Mouse (Mus musculus) stomach, embryonic 16.5 days (tissue): ENCODE data around the gene Nuak2. TPM values are rescaled to one million over a fixed set of nuclear protein-coding genes. Genes with fewer than 3 reads are reported as not detected.

Experiments
- ATAC-seq: fragments of 200-750 bp; cut with Nextera tagmentation; 2 replicates; pipeline ENCODE4 v1.8.0; 2017; ENCODE audit warnings: moderate number of reproducible peaks, moderate TSS enrichment; ENCODE audit not compliant: insufficient read depth, low FRiP score
- H3K27ac ChIP-seq: fragments of 300-500 bp; sonication (generic); 2 replicates; pipeline ENCODE4 v1.5.1; 2014; ENCODE audit warnings: low read length
- H3K27me3 ChIP-seq: fragments of 300-500 bp; sonication (generic); 2 replicates; pipeline ENCODE4 v1.6.1; 2014; ENCODE audit warnings: low read length, control low read depth, mixed read lengths; ENCODE audit not compliant: control insufficient read depth, insufficient read depth
- H3K36me3 ChIP-seq: fragments of 300-500 bp; sonication (generic); 2 replicates; pipeline ENCODE4 v1.6.1; 2014; ENCODE audit warnings: low read length; ENCODE audit not compliant: control insufficient read depth, insufficient read depth
- H3K4me1 ChIP-seq: fragments of 300-500 bp; sonication (generic); 2 replicates; pipeline ENCODE4 v1.6.1; 2014; ENCODE audit warnings: low read length, control low read depth, mixed read lengths; ENCODE audit not compliant: control insufficient read depth, insufficient read depth
- H3K4me2 ChIP-seq: fragments of 300-500 bp; sonication (generic); 2 replicates; pipeline ENCODE4 v1.6.1; 2014; ENCODE audit warnings: low read depth, low read length, mixed read lengths
- H3K4me3 ChIP-seq: fragments of 300-500 bp; sonication (generic); replicated peaks from 2 replicates; pipeline ENCODE4 v1.5.1; 2014; ENCODE audit warnings: mild to moderate bottlenecking, low read length
- H3K9ac ChIP-seq: fragments of 300-500 bp; sonication (generic); 2 replicates; pipeline ENCODE4 v1.6.1; 2014; ENCODE audit warnings: low read length
- H3K9me3 ChIP-seq: fragments of 300-500 bp; sonication (generic); replicated peaks from 2 replicates; pipeline ENCODE4 v1.6.1; 2016; ENCODE audit warnings: low read length, control low read depth; ENCODE audit not compliant: control insufficient read depth
- WGBS: fragments of 180-500 bp; shearing (Covaris S2); extraction: QIAGEN DNeasy Blood & Tissue Kit; methylation state at CpG from one replicate; pipeline ENCODE4 v1.1.7; 2014; 5-methylcytosine and 5-hydroxymethylcytosine counted together
- polyA plus RNA-seq: library from polyadenylated mRNA; unstranded; fragments of >200 nt; fragmentation: Nextera tagmentation; extraction: Ambion mirVana; gene quantifications from 2 replicates; pipeline ENCODE4 v1.2.1, GENCODE M21; 2015

The Nuak2 gene
- polyA plus RNA-seq, 1 experiment from 2014 or later, result 6.9 TPM

DNA sequence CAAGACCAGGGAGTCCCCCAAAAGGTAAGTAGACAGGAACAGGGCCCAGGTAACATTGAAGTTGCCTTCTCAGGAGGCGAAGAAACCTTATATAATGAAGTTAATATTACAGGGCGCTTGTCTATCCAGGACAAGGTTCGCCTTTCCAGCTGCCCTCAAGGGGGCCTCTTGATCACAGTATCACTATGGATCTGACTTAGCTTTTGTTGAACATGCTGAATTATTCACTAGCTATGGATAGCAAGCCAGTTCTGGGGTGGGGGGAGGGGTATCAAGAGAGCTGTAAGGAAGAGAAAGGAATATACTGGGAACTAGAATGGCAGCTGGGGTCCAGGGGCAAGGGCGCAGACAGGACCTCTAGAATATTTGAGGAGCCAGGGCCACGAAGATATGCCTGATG lies 56.4 kb downstream of the Nuak2 start:
- no peak overlapping the region for H3K9ac ChIP-seq
- peak overlapping the region; percentile 0; the same call in 1 of the 2 replicates for H3K27ac ChIP-seq
- WGBS, result 76% methylated on average over 5 of the region's 5 CpGs
- no peak overlapping the region for H3K4me2 ChIP-seq
- no peaks in the 10 kb centered on the region for H3K36me3 ChIP-seq
- H3K9me3 ChIP-seq, result no peaks in the 10 kb centered on the region
- no peak overlapping the region for H3K4me3 ChIP-seq
- no peaks in the 10 kb centered on the region for H3K27me3 ChIP-seq
- no peak for ATAC-seq
- H3K4me1 ChIP-seq, result peaks cover 62% of the 10 kb centered on the region

DNA sequence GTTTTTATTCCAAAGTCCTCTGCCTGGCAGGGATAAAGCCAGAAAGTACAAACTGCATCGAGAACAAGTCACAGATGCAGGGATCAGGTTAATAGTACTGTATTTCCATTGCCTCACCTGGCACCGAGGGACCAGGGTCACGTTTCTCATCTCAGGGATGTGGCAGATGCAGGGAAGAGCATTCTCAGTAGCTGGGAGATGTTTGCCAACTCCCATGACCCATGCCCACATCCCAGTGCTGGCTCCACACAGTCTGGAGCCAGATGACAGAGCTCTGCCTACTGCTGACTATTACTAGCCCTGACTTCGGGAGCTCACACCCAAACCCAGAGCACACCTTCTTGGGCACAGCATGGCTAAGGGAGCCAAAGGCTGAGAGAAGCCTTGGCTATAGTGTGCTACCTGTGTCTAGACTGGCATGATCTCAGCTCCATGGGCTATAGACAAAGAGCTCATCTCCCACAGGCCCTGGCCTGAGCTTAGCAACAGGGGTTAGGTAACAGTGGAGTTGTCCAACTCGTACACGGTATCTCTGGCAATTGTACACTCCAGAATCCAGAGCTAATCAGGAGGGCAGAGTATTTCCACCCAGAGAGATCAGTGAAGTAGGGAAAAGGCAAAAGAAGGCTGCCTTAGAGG lies 57.1 kb downstream of the Nuak2 start:
- H3K27ac ChIP-seq, result no peak overlapping the region
- ATAC-seq, result no peak
- 0 out of 2 replicates have a peak overlapping the region, but pooled peaks have one; percentile 22 for H3K9ac ChIP-seq
- no peaks in the 10 kb centered on the region for H3K27me3 ChIP-seq
- peaks cover 65% of the 10 kb centered on the region for H3K4me1 ChIP-seq
- 80% methylated on average over 6 of the region's 6 CpGs for WGBS
- no peaks in the 10 kb centered on the region for H3K9me3 ChIP-seq
- H3K4me2 ChIP-seq, result no peak overlapping the region
- no peak overlapping the region for H3K4me3 ChIP-seq
- no peaks in the 10 kb centered on the region for H3K36me3 ChIP-seq

DNA sequence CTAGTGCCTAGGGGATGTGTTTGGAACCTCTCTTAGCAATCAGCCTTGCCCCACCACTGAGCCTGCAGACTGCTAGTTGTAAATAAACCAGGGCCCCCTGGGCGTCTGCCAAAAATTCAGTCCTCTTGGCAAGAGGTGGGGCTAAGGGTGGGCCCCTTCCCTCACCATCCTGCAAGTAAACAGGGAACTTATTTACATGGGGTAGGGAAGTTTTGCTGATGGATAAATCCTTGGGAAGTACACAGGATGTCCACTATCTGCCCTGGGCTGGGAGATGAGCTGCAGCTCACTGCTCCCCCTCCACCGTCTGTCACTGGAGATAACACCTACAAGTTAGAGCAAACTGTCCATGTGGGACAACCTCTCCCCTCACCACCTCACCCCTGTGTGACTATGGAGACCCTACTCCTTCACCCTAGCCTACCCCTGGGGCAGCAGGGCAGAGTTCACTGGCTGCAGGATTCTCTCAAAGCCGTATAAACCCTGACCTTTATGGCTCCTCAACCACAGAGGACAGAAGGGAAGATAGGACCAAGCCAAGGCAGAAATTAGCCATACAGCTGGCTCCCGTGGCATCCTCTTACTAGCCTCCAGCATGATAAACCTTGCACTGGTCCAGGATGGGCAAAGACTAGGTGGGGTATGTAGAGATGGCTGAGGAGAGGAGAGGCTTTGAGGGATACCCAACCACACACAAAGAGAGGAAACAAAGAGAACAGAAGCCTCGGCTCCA lies 58.4 kb downstream of the Nuak2 start:
- Histone ChIP-seq H3K27me3 (no peaks in the 10 kb centered on the region), H3K4me1 (peaks cover 65% of the 10 kb centered on the region), H3K9ac (0 out of 2 replicates have a peak overlapping the region, but pooled peaks have one; percentile 23), H3K4me3 (no peak overlapping the region), H3K36me3 (no peaks in the 10 kb centered on the region), H3K4me2 (peak overlapping the region; percentile 7; the same call in 1 of the 2 replicates), H3K9me3 (no peaks in the 10 kb centered on the region), H3K27ac (peak overlapping the region; percentile 25; the same call in 1 of the 2 replicates)
- ATAC-seq, result peak; percentile 27; the same call in 1 of the 2 replicates
- 34% methylated on average over 5 of the region's 5 CpGs for WGBS

DNA sequence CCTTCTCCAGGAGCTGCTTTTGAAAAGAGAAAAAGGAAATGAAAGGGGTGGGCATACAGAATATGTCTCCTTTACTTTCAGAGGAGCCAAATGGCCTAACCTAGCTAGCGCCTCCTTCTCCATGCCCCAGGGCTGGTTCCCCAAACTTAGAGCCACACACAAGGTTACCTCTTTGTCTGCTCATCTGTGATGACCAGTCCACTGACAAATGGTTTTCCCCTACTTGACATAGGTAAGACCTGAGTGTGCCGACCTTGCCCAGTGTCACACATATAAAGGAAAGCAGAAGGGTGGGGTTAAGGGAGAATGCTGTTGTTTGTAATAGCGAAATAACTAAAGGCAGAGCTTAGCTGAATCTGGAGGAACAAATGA lies 58.9 kb downstream of the Nuak2 start:
- Histone ChIP-seq H3K4me3 (no peak overlapping the region), H3K4me1 (peaks cover 65% of the 10 kb centered on the region), H3K9ac (no peak overlapping the region)

DNA sequence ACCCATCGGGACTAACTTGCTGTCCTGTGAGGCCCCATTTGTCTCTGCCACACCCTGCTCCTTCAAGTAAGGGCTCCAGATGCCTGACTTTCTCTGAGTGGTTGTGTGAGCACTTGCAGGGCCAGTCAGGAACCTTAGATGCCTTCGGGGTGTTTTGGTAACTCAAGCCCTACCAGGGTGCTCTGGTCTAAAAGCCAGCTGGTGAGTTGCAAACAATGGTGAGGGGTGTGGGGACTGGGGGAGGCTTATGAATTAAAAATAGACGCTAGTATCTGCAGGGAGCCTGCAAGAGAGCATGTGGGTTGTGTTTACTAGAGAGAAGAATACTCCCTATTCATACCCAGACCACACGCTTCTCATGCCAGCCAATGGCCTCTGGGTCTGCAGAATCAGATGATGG lies 59.3 kb downstream of the Nuak2 start:
- H3K27ac ChIP-seq, result peak overlapping the region; percentile 3; the same call in 1 of the 2 replicates
- peak; percentile 23; the same call in 1 of the 2 replicates for ATAC-seq
- no peak overlapping the region for H3K9ac ChIP-seq
- no peaks in the 10 kb centered on the region for H3K36me3 ChIP-seq
- WGBS, result 25% methylated on average over 4 of the region's 4 CpGs
- no peaks in the 10 kb centered on the region for H3K9me3 ChIP-seq
- no peak overlapping the region for H3K4me2 ChIP-seq
- H3K27me3 ChIP-seq, result no peaks in the 10 kb centered on the region
- H3K4me1 ChIP-seq, result peaks cover 65% of the 10 kb centered on the region
- no peak overlapping the region for H3K4me3 ChIP-seq

More for the DNA sequence above, 58.9 kb downstream of the Nuak2 start:
- no peak overlapping the region for H3K4me2 ChIP-seq
- H3K27me3 ChIP-seq, result no peaks in the 10 kb centered on the region
- no peaks in the 10 kb centered on the region for H3K9me3 ChIP-seq
- peak overlapping the region; percentile 25; the same call in 1 of the 2 replicates for H3K27ac ChIP-seq
- no peak for ATAC-seq
- H3K36me3 ChIP-seq, result no peaks in the 10 kb centered on the region
- WGBS, result 69% methylated on average over 3 of the region's 3 CpGs

DNA sequence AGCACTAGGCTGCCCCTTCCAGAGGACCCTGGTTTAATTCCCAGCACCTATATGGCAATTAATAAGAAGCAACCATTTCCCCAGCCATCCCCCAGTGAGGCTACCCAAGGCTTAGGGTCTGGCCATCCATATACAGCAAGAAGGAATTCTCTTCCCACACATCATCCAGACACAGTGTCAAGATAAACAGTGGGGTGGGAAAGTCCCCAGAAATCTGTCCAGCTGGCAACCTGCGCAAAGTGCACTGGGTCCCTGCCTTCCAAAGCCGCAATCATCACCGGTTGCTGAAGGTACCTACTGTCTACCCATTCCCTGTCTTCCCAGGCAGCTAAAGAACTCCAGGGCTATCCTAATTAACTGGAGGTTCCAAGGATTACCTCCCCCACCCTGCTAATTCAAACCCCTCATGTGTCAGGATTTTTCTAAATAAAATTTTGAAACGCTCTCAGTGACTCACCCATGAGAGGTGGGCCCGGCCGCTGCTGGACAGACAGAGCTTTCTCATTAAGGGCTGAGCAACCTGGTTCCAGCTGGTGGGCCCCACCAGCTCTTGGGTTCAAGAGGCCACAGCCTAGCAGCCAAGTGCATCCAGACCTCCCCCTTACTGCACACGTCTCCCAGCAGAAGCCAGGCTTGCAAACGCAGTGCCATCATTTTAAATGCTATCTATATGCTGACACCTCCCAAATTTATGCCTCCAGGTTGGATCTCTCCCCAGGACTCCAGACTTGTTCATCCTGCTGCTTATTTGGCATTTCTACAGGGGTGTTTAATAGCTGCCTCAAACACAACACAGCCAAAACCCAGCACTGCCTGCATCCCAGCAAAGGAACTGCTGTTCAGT lies 60.5 kb downstream of the Nuak2 start:
- WGBS, result 47% methylated on average over 8 of the region's 8 CpGs
- Histone ChIP-seq H3K27me3 (no peaks in the 10 kb centered on the region), H3K4me2 (no peak overlapping the region), H3K9ac (no peak overlapping the region), H3K9me3 (no peaks in the 10 kb centered on the region), H3K27ac (no peak overlapping the region), H3K4me3 (no peak overlapping the region), H3K4me1 (peaks cover 57% of the 10 kb centered on the region), H3K36me3 (no peaks in the 10 kb centered on the region)
- ATAC-seq, result no peak; the same call in 1 of the 2 replicates

DNA sequence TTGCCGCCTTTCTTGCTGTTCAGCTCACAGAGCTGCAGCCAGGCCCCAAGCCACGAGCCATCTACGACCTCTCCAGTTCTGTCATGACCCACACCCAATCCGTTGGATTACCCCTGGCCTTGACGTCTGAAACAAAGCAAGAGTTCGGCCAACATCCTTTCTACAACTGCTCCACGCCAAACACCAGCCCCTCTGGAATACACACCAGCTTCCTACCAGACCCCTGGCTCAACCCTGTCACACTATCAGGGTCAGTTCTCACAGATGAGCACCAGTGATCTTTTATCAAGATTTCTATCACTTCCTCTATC lies 61.1 kb downstream of the Nuak2 start:
- no peak for ATAC-seq
- Histone ChIP-seq H3K27me3 (no peaks in the 10 kb centered on the region), H3K4me1 (peaks cover 52% of the 10 kb centered on the region), H3K4me3 (no peak overlapping the region), H3K9me3 (no peaks in the 10 kb centered on the region), H3K9ac (no peak overlapping the region), H3K27ac (no peak overlapping the region), H3K4me2 (no peak overlapping the region), H3K36me3 (no peaks in the 10 kb centered on the region)
- 56% methylated on average over 7 of the region's 7 CpGs for WGBS

DNA sequence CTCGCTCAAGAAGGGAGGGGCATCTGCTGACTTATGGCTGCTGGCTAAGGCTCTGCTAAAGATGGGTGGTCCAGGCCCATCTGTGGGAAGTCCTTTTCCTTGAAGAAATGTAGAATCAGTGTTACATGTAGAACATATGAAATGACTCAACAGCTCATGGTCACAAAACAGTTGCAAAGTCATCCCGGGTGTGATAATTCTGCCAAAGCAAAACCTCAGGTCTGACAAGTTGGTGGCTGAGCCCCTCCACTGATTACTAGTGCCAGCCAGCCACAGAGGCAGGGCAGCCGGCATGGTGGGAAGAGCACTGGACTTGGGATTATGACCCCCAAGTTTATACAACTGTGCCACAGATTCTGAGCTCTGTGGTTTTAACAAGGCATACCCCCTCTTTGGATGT lies 61.9 kb downstream of the Nuak2 start:
- Histone ChIP-seq H3K27me3 (no peaks in the 10 kb centered on the region), H3K4me3 (no peak overlapping the region), H3K36me3 (no peaks in the 10 kb centered on the region), H3K4me1 (peaks cover 50% of the 10 kb centered on the region), H3K9me3 (no peaks in the 10 kb centered on the region), H3K9ac (0 out of 2 replicates have a peak overlapping the region, but pooled peaks have one; percentile 28), H3K27ac (no peak overlapping the region), H3K4me2 (no peak overlapping the region)
- ATAC-seq, result no peak
- 72% methylated on average over 3 of the region's 3 CpGs for WGBS
